Mouse (Mus musculus) gastrocnemius, adult 18-20 months (tissue): ENCODE measurements at regions not wholly inside any gene's neighbourhood (a gene's known extent, or its start where the extent isn't known, plus 50 kb on each side); places are given as distances from the start of the nearest gene placed in this dataset.

Source experiments
- DNase-seq: peaks from one replicate; pipeline ENCODE4 v3.0.0; 2021; ENCODE audit warnings: low spot score

GRCm38 (mm10) chr6:117422846-117423573, 254.7 kb downstream of the Cxcl12 start:
- DNase-seq = no peak

GRCm38 (mm10) chr6:117426363-117426762, 258.0 kb downstream of the Cxcl12 start:
- no peak for DNase-seq

GRCm38 (mm10) chr6:117427351-117428142, 259.2 kb downstream of the Cxcl12 start:
- no peak for DNase-seq

GRCm38 (mm10) chr6:117428441-117428840, 260.1 kb downstream of the Cxcl12 start:
- DNase-seq = no peak

GRCm38 (mm10) chr6:117430876-117431781, 262.8 kb downstream of the Cxcl12 start:
- DNase-seq = peak; percentile 27

GRCm38 (mm10) chr6:117436851-117437250, 268.5 kb downstream of the Cxcl12 start:
- no peak for DNase-seq

GRCm38 (mm10) chr6:117437411-117438101, 269.2 kb downstream of the Cxcl12 start:
- DNase-seq = peak; percentile 43

- DNase-seq = no peak
Observed at GRCm38 (mm10) chr6:117448652-117449051, 280.3 kb downstream of the Cxcl12 start.

- no peak for DNase-seq
Observed at GRCm38 (mm10) chr6:117451001-117451400, 282.7 kb downstream of the Cxcl12 start.

- no peak for DNase-seq
Observed at GRCm38 (mm10) chr6:117460193-117460592, 291.9 kb downstream of the Cxcl12 start.

- no peak for DNase-seq
Observed at GRCm38 (mm10) chr6:117465165-117465564, 296.8 kb downstream of the Cxcl12 start.

GRCm38 (mm10) chr6:117465606-117466174, 297.4 kb downstream of the Cxcl12 start:
- DNase-seq = no peak

- no peak for DNase-seq
Observed at GRCm38 (mm10) chr6:117479376-117479775, 311.0 kb downstream of the Cxcl12 start.

- DNase-seq = no peak
Observed at GRCm38 (mm10) chr6:117480396-117480795, 312.1 kb downstream of the Cxcl12 start.

- DNase-seq = no peak
Observed at GRCm38 (mm10) chr6:117489161-117489560, 320.8 kb downstream of the Cxcl12 start.

- DNase-seq = no peak
Observed at GRCm38 (mm10) chr6:117489761-117490396, 321.5 kb downstream of the Cxcl12 start.

GRCm38 (mm10) chr6:117494971-117495370, 326.6 kb downstream of the Cxcl12 start:
- no peak for DNase-seq

GRCm38 (mm10) chr6:117497337-117497736, 329.0 kb downstream of the Cxcl12 start:
- no peak for DNase-seq

- peak; percentile 15 for DNase-seq
Observed at GRCm38 (mm10) chr6:117497904-117498303, 329.6 kb downstream of the Cxcl12 start.

GRCm38 (mm10) chr6:117502346-117502745, 334.0 kb downstream of the Cxcl12 start:
- no peak for DNase-seq
